Mouse (Mus musculus) cerebellum, adult 2 months (tissue): Measurements from ENCODE around the gene Eya2. TPM values are rescaled to one million over a fixed set of nuclear protein-coding genes. Genes with fewer than 3 reads are reported as not detected.

Experiments
- DNase-seq, 2 experiments: peaks; one replicate each; pipeline ENCODE4 v3.0.0; 2021
- H3K27ac ChIP-seq: fragments of 200-500 bp; 2 replicates; pipeline ENCODE4 v1.5.1; 2012; ENCODE audit warnings: low read length, control low read depth, inconsistent platforms; ENCODE audit not compliant: insufficient read depth
- H3K27me3 ChIP-seq: fragments of 200-500 bp; 2 replicates; pipeline ENCODE4 v1.6.1; 2012; ENCODE audit warnings: inconsistent platforms, mild to moderate bottlenecking, low read length, moderate library complexity; ENCODE audit not compliant: control insufficient read depth, insufficient read depth
- H3K4me1 ChIP-seq: fragments of 200-500 bp; 2 replicates; pipeline ENCODE4 v1.6.1; 2011; ENCODE audit warnings: low read length; ENCODE audit not compliant: control insufficient read depth, insufficient read depth
- H3K4me3 ChIP-seq: fragments of 200-500 bp; replicated peaks from 2 replicates; pipeline ENCODE3; 2011; ENCODE audit warnings: mild to moderate bottlenecking, low read depth, low read length, control low read depth; ENCODE audit not compliant: insufficient read depth
- CTCF ChIP-seq: fragments of 200-500 bp; IDR thresholded peaks from 2 replicates; pipeline ENCODE4 v1.5.1; 2011; ENCODE audit warnings: low read depth, mild to moderate bottlenecking, control low read depth, low read length, moderate library complexity, borderline replicate concordance; ENCODE audit not compliant: insufficient read depth
- POLR2A ChIP-seq: fragments of 200-500 bp; IDR thresholded peaks from 2 replicates; pipeline ENCODE4 v1.6.1; 2011; ENCODE audit warnings: low read length, control low read depth, borderline replicate concordance; ENCODE audit not compliant: insufficient read depth
- WGBS: fragments of 180-500 bp; shearing (Covaris S2); methylation state at CpG from one replicate; pipeline ENCODE4 v1.1.7; 2018; 5-methylcytosine and 5-hydroxymethylcytosine counted together
- polyA plus RNA-seq: library from polyadenylated mRNA; depleted of rRNA; stranded (reverse); fragments of >200 nt; gene quantifications from 2 replicates; pipeline ENCODE4 v1.2.3, GENCODE M21; 2012; rRNA removed

Eya2 gene
- polyA plus RNA-seq, 1 experiment = 10.9 TPM

GRCm38 (mm10) chr2:165820504-165821095, 225.8 kb downstream of the Eya2 start:
- TF ChIP-seq CTCF = no peak
- TF ChIP-seq POLR2A = no peak
- H3K4me3 ChIP-seq = no peak overlapping the region
- no peaks in the 10 kb centered on the region for H3K27me3 ChIP-seq
- DNase-seq = no peak
- peaks cover 33% of the 10 kb centered on the region for H3K4me1 ChIP-seq
- no peak overlapping the region for H3K27ac ChIP-seq
- WGBS = 43% methylated on average over 15 of the region's 15 CpGs

Other genes starting within 250 kb of the Eya2 start
- not detected in 2 replicates for gene Zfp663, start 226.3 kb upstream of the Eya2 start, polyA plus RNA-seq
- gene Zfp334, start 206.8 kb upstream of the Eya2 start, polyA plus RNA-seq = 10.6 and 10.9 TPM in 2 replicates
- 0.05 TPM in 1 of 2 replicates, not detected in the other for gene Ocstamp, start 194.6 kb upstream of the Eya2 start, polyA plus RNA-seq
- gene Slc13a3, start 121.8 kb upstream of the Eya2 start, polyA plus RNA-seq = 21.6 and 22.3 TPM in 2 replicates
- 27.5 and 27.7 TPM in 2 replicates for gene Trp53rka, start 101.7 kb upstream of the Eya2 start, polyA plus RNA-seq
- gene Slc2a10, start 91.2 kb upstream of the Eya2 start, polyA plus RNA-seq = 2.3 TPM in 2 replicates